Mouse (Mus musculus): ENCODE measurements at regions not wholly inside any gene's neighbourhood (a gene's known extent, or its start where the extent isn't known, plus 50 kb on each side); places are given as distances from the start of the nearest gene placed in this dataset.
A peak's percentile ranks its signal among the peaks of the same experiment; 100 is the strongest.

GRCm38 (mm10) chr10:98700407-98700806, 213.8 kb upstream of the Atp2b1 start:
- DNase-seq (ENCODE audit: low spot score in 2 of 2), result no peak

- peak; percentile 16 to 21 for DNase-seq (ENCODE audit: low spot score in 2 of 2)
Observed at GRCm38 (mm10) chr10:98701285-98701684, 212.9 kb upstream of the Atp2b1 start.

GRCm38 (mm10) chr10:98702470-98703215, 211.6 kb upstream of the Atp2b1 start:
- DNase-seq (ENCODE audit: low spot score in 2 of 2), result no peak

GRCm38 (mm10) chr10:98703642-98704293, 210.4 kb upstream of the Atp2b1 start:
- DNase-seq (ENCODE audit: low spot score in 2 of 2), result no peak

GRCm38 (mm10) chr10:98704559-98704958, 209.6 kb upstream of the Atp2b1 start:
- no peak for DNase-seq (ENCODE audit: low spot score in 2 of 2)

GRCm38 (mm10) chr10:98717856-98718255, 196.3 kb upstream of the Atp2b1 start:
- no peak for DNase-seq (ENCODE audit: low spot score in 2 of 2)

GRCm38 (mm10) chr10:98718706-98719105, 195.5 kb upstream of the Atp2b1 start:
- DNase-seq (ENCODE audit: low spot score in 2 of 2), result no peak

GRCm38 (mm10) chr10:98720256-98721005, 193.8 kb upstream of the Atp2b1 start:
- DNase-seq (ENCODE audit: low spot score in 2 of 2), result no peak

- no peak for DNase-seq (ENCODE audit: low spot score in 2 of 2)
Observed at GRCm38 (mm10) chr10:98725110-98725509, 189.1 kb upstream of the Atp2b1 start.

GRCm38 (mm10) chr10:98727130-98727529, 187.1 kb upstream of the Atp2b1 start:
- no peak for DNase-seq (ENCODE audit: low spot score in 2 of 2)

- DNase-seq (ENCODE audit: low spot score in 2 of 2), result no peak
Observed at GRCm38 (mm10) chr10:98728396-98729030, 185.7 kb upstream of the Atp2b1 start.

GRCm38 (mm10) chr10:98733950-98734585, 180.1 kb upstream of the Atp2b1 start:
- peak; percentile 17 to 38 for DNase-seq (ENCODE audit: low spot score in 2 of 2)

GRCm38 (mm10) chr10:98740507-98741147, 173.6 kb upstream of the Atp2b1 start:
- DNase-seq (ENCODE audit: low spot score in 2 of 2), result no peak

- no peak for DNase-seq (ENCODE audit: low spot score in 2 of 2)
Observed at GRCm38 (mm10) chr10:98741398-98741797, 172.8 kb upstream of the Atp2b1 start.

GRCm38 (mm10) chr10:98742822-98743605, 171.2 kb upstream of the Atp2b1 start:
- DNase-seq (ENCODE audit: low spot score in 2 of 2), result peak; percentile 60 to 65

GRCm38 (mm10) chr10:98744246-98744645, 170.0 kb upstream of the Atp2b1 start:
- no peak for DNase-seq (ENCODE audit: low spot score in 2 of 2)

GRCm38 (mm10) chr10:98744662-98745061, 169.5 kb upstream of the Atp2b1 start:
- DNase-seq (ENCODE audit: low spot score in 2 of 2), result no peak

- no peak for DNase-seq (ENCODE audit: low spot score in 2 of 2)
Observed at GRCm38 (mm10) chr10:98745409-98745808, 168.8 kb upstream of the Atp2b1 start.

GRCm38 (mm10) chr10:98745861-98746260, 168.3 kb upstream of the Atp2b1 start:
- DNase-seq (ENCODE audit: low spot score in 2 of 2), result no peak
